Mouse (Mus musculus) cerebellum, adult 2 months (tissue): Measurements from ENCODE around the gene Zfp764.

Experiments
- CTCF ChIP-seq: fragments of 200-500 bp; IDR thresholded peaks from 2 replicates; pipeline ENCODE4 v1.5.1; 2011; ENCODE audit warnings: low read depth, mild to moderate bottlenecking, control low read depth, low read length, moderate library complexity, borderline replicate concordance; ENCODE audit not compliant: insufficient read depth
- POLR2A ChIP-seq: fragments of 200-500 bp; IDR thresholded peaks from 2 replicates; pipeline ENCODE4 v1.6.1; 2011; ENCODE audit warnings: low read length, control low read depth, borderline replicate concordance; ENCODE audit not compliant: insufficient read depth

DNA sequence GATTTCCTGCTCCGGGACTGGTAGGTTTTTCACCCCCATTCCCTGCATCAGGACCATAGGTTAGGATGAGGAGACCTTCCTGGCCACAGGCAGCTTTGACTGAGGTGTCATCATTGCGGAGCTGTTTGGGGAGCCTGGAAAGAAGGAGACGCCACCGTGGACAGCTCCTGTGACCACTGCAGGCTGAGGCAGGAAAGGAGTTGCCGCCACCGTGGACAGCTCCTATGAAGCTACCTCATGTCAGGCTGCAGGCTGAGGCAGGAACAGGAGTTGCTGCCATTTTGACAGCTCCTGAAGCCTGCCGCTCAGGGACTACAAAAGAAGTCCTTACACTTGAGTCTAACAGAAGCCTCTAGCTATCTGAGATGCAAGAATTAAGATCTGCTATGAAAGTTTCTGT, 48.3 kb upstream of the Zfp764 start:
- TF ChIP-seq CTCF, result no peak
- TF ChIP-seq POLR2A, result no peak
